Mouse (Mus musculus): ENCODE data around the gene Gm21887.
A peak's percentile ranks its signal among the peaks of the same experiment; 100 is the strongest.
"Not testable (repeated sequence)": the region's sequence is repeated elsewhere in the genome, so short reads cannot be mapped to it uniquely, and the experiment has no call there.

Gene Gm21887

GRCm38 (mm10) chrX:170015883-170016282 lies 6.4 kb downstream of the Gm21887 start:
- DNase-seq = not testable (repeated sequence)

- peak; percentile 87 for DNase-seq
Observed at GRCm38 (mm10) chrX:170017333-170018245, 8.1 kb downstream of the Gm21887 start.

- peak; percentile 89 for DNase-seq
Observed at GRCm38 (mm10) chrX:170018571-170019218, 9.2 kb downstream of the Gm21887 start.

- DNase-seq = peak; percentile 63
Observed at GRCm38 (mm10) chrX:170019219-170019953, 9.9 kb downstream of the Gm21887 start.

GRCm38 (mm10) chrX:170019954-170020689 lies 10.7 kb downstream of the Gm21887 start:
- peak; percentile 100 for DNase-seq

- peak; percentile 94 for DNase-seq
Observed at GRCm38 (mm10) chrX:170020690-170021050, 11.2 kb downstream of the Gm21887 start.

GRCm38 (mm10) chrX:170021205-170021604 lies 11.7 kb downstream of the Gm21887 start:
- peak; percentile 75 for DNase-seq

GRCm38 (mm10) chrX:170021750-170022461 lies 12.4 kb downstream of the Gm21887 start:
- peak; percentile 91 for DNase-seq

Data from right cerebral cortex, adult 18-20 months (tissue).